Mouse (Mus musculus): ENCODE measurements around the gene Ugt1a1. TPM values are rescaled to one million over a fixed set of nuclear protein-coding genes. Genes with fewer than 3 reads are reported as not detected.

The Ugt1a1 gene
- polyA plus RNA-seq, 1 experiment from 2014 or later: not detected

GRCm38 (mm10) chr1:88256886-88257663, 45.3 kb downstream of the Ugt1a1 start:
- Histone ChIP-seq H3K27ac (no peak overlapping the region), H3K4me1 (no peaks in the 10 kb centered on the region), H3K4me2 (no peak overlapping the region), H3K36me3 (replicated peaks) (peaks cover 30% of the 10 kb centered on the region), H3K9me3 (peaks cover 81% of the 10 kb centered on the region), H3K9ac (no peak overlapping the region), H3K4me3 (replicated peaks) (no peak overlapping the region), H3K27me3 (no peaks in the 10 kb centered on the region)
- no peak for ATAC-seq (ENCODE audit: low FRiP score)
- WGBS: 79% methylated on average over 10 of the region's 10 CpGs

- Histone ChIP-seq H3K4me3 (replicated peaks) (no peak overlapping the region), H3K27ac (no peak overlapping the region), H3K9ac (no peak overlapping the region), H3K9me3 (peaks cover 75% of the 10 kb centered on the region), H3K4me2 (no peak overlapping the region), H3K27me3 (no peaks in the 10 kb centered on the region), H3K4me1 (no peaks in the 10 kb centered on the region), H3K36me3 (replicated peaks) (peaks cover 36% of the 10 kb centered on the region)
- no peak for ATAC-seq (ENCODE audit: low FRiP score)
- 79% methylated on average over 6 of the region's 6 CpGs for WGBS
Measured at GRCm38 (mm10) chr1:88257681-88258080, 45.9 kb downstream of the Ugt1a1 start.

GRCm38 (mm10) chr1:88258361-88258760, 46.6 kb downstream of the Ugt1a1 start:
- H3K36me3 ChIP-seq (replicated peaks): peaks cover 43% of the 10 kb centered on the region
- no peak overlapping the region for H3K27ac ChIP-seq
- H3K4me3 ChIP-seq (replicated peaks): no peak overlapping the region
- no peak overlapping the region for H3K9ac ChIP-seq
- no peaks in the 10 kb centered on the region for H3K4me1 ChIP-seq
- WGBS: 69% methylated on average over 6 of the region's 6 CpGs
- H3K9me3 ChIP-seq: peaks cover 68% of the 10 kb centered on the region
- no peaks in the 10 kb centered on the region for H3K27me3 ChIP-seq
- no peak for ATAC-seq (ENCODE audit: low FRiP score)
- no peak overlapping the region for H3K4me2 ChIP-seq

GRCm38 (mm10) chr1:88258881-88259642, 47.3 kb downstream of the Ugt1a1 start:
- peaks cover 62% of the 10 kb centered on the region for H3K9me3 ChIP-seq
- peak; percentile 6; the same call in 1 of the 2 replicates for ATAC-seq (ENCODE audit: low FRiP score)
- H3K27me3 ChIP-seq: no peaks in the 10 kb centered on the region
- H3K4me1 ChIP-seq: no peaks in the 10 kb centered on the region
- peaks cover 50% of the 10 kb centered on the region for H3K36me3 ChIP-seq (replicated peaks)
- H3K9ac ChIP-seq: no peak overlapping the region
- WGBS: 81% methylated on average over 8 of the region's 8 CpGs
- H3K4me3 ChIP-seq (replicated peaks): no peak overlapping the region
- no peak overlapping the region for H3K27ac ChIP-seq
- no peak overlapping the region for H3K4me2 ChIP-seq

GRCm38 (mm10) chr1:88259643-88260024, 47.9 kb downstream of the Ugt1a1 start:
- H3K4me2 ChIP-seq: no peak overlapping the region
- peaks cover 55% of the 10 kb centered on the region for H3K36me3 ChIP-seq (replicated peaks)
- H3K4me3 ChIP-seq (replicated peaks): no peak overlapping the region
- H3K9me3 ChIP-seq: peaks cover 56% of the 10 kb centered on the region
- H3K4me1 ChIP-seq: no peaks in the 10 kb centered on the region
- peak; percentile 15 for ATAC-seq (ENCODE audit: low FRiP score)
- no peak overlapping the region for H3K27ac ChIP-seq
- no peak overlapping the region for H3K9ac ChIP-seq
- no peaks in the 10 kb centered on the region for H3K27me3 ChIP-seq
- WGBS: 79% methylated on average over 4 of the region's 4 CpGs

- Histone ChIP-seq H3K9ac (no peak overlapping the region), H3K27ac (no peak overlapping the region), H3K4me3 (replicated peaks) (no peak overlapping the region), H3K36me3 (replicated peaks) (peaks cover 60% of the 10 kb centered on the region), H3K27me3 (no peaks in the 10 kb centered on the region), H3K9me3 (peaks cover 55% of the 10 kb centered on the region), H3K4me1 (no peaks in the 10 kb centered on the region), H3K4me2 (no peak overlapping the region)
- ATAC-seq (ENCODE audit: low FRiP score): peak; percentile 5; the same call in 1 of the 2 replicates
- WGBS: 84% methylated on average over 6 of the region's 6 CpGs
Measured at GRCm38 (mm10) chr1:88260114-88260513, 48.4 kb downstream of the Ugt1a1 start.

- no peaks in the 10 kb centered on the region for H3K27me3 ChIP-seq
- no peak overlapping the region for H3K4me2 ChIP-seq
- H3K9ac ChIP-seq: no peak overlapping the region
- 84% methylated on average over 10 of the region's 10 CpGs for WGBS
- ATAC-seq (ENCODE audit: low FRiP score): no peak
- peaks cover 49% of the 10 kb centered on the region for H3K9me3 ChIP-seq
- H3K4me1 ChIP-seq: no peaks in the 10 kb centered on the region
- no peak overlapping the region for H3K27ac ChIP-seq
- H3K4me3 ChIP-seq (replicated peaks): no peak overlapping the region
- H3K36me3 ChIP-seq (replicated peaks): peaks cover 67% of the 10 kb centered on the region
Measured at GRCm38 (mm10) chr1:88260604-88261377, 49.0 kb downstream of the Ugt1a1 start.

- H3K4me1 ChIP-seq: no peaks in the 10 kb centered on the region
- H3K4me3 ChIP-seq (replicated peaks): no peak overlapping the region
- no peaks in the 10 kb centered on the region for H3K27me3 ChIP-seq
- peaks cover 76% of the 10 kb centered on the region for H3K36me3 ChIP-seq (replicated peaks)
- no peak overlapping the region for H3K4me2 ChIP-seq
- no peak overlapping the region for H3K27ac ChIP-seq
- ATAC-seq (ENCODE audit: low FRiP score): no peak
- WGBS: 89% methylated on average over 7 of the region's 7 CpGs
- H3K9ac ChIP-seq: no peak overlapping the region
- H3K9me3 ChIP-seq: peaks cover 40% of the 10 kb centered on the region
Measured at GRCm38 (mm10) chr1:88261706-88262105, 49.9 kb downstream of the Ugt1a1 start.

GRCm38 (mm10) chr1:88262255-88262654, 50.5 kb downstream of the Ugt1a1 start:
- H3K27me3 ChIP-seq: no peaks in the 10 kb centered on the region
- no peak overlapping the region for H3K4me2 ChIP-seq
- H3K9me3 ChIP-seq: peaks cover 34% of the 10 kb centered on the region
- no peak overlapping the region for H3K4me3 ChIP-seq (replicated peaks)
- H3K27ac ChIP-seq: no peak overlapping the region
- H3K9ac ChIP-seq: no peak overlapping the region
- 86% methylated on average over 4 of the region's 4 CpGs for WGBS
- H3K4me1 ChIP-seq: no peaks in the 10 kb centered on the region
- peaks cover 82% of the 10 kb centered on the region for H3K36me3 ChIP-seq (replicated peaks)
- no peak for ATAC-seq (ENCODE audit: low FRiP score)

- Histone ChIP-seq H3K4me2 (no peak overlapping the region), H3K9me3 (peaks cover 27% of the 10 kb centered on the region), H3K27ac (no peak overlapping the region), H3K4me3 (replicated peaks) (no peak overlapping the region), H3K27me3 (no peaks in the 10 kb centered on the region), H3K4me1 (no peaks in the 10 kb centered on the region), H3K9ac (no peak overlapping the region), H3K36me3 (replicated peaks) (peaks cover 89% of the 10 kb centered on the region)
- 78% methylated on average over 6 of the region's 6 CpGs for WGBS
- no peak for ATAC-seq (ENCODE audit: low FRiP score)
Measured at GRCm38 (mm10) chr1:88262961-88263360, 51.2 kb downstream of the Ugt1a1 start.

GRCm38 (mm10) chr1:88263778-88264177, 52.0 kb downstream of the Ugt1a1 start:
- ATAC-seq (ENCODE audit: low FRiP score): no peak
- Histone ChIP-seq H3K9ac (no peak overlapping the region), H3K27me3 (no peaks in the 10 kb centered on the region), H3K36me3 (replicated peaks) (peaks cover 97% of the 10 kb centered on the region), H3K4me2 (no peak overlapping the region), H3K4me3 (replicated peaks) (no peak overlapping the region), H3K27ac (no peak overlapping the region), H3K4me1 (no peaks in the 10 kb centered on the region), H3K9me3 (peaks cover 22% of the 10 kb centered on the region; the same call in 1 of the 2 replicates)
- WGBS: 91% methylated on average over 5 of the region's 5 CpGs

GRCm38 (mm10) chr1:88264237-88264868, 52.6 kb downstream of the Ugt1a1 start:
- Histone ChIP-seq H3K4me2 (no peak overlapping the region), H3K9me3 (peaks cover 20% of the 10 kb centered on the region; the same call in 1 of the 2 replicates), H3K27ac (no peak overlapping the region), H3K9ac (no peak overlapping the region), H3K27me3 (no peaks in the 10 kb centered on the region), H3K4me3 (replicated peaks) (no peak overlapping the region), H3K4me1 (no peaks in the 10 kb centered on the region), H3K36me3 (replicated peaks) (peaks cover 100% of the 10 kb centered on the region)
- WGBS: 89% methylated on average over 7 of the region's 7 CpGs
- no peak for ATAC-seq (ENCODE audit: low FRiP score)

All from forebrain, embryonic 12.5 days (tissue).